Mouse (Mus musculus) kidney, adult 2 months (tissue): ENCODE results near the gene Ssr2. TPM values are rescaled to one million over a fixed set of nuclear protein-coding genes. Genes with fewer than 3 reads are reported as not detected.

ENCODE experiments used
- DNase-seq: peaks from one replicate; pipeline ENCODE4 v3.0.0; 2021
- H3K27ac ChIP-seq: fragments of 200-500 bp; 2 replicates; pipeline ENCODE4 v1.5.1; 2012; ENCODE audit warnings: low read depth, low read length, control low read depth, inconsistent platforms; ENCODE audit not compliant: insufficient read depth
- H3K27me3 ChIP-seq: fragments of 200-500 bp; replicated peaks from 2 replicates; pipeline ENCODE4 v1.6.1; 2012; ENCODE audit warnings: mild to moderate bottlenecking, moderate library complexity, low read length, inconsistent platforms; ENCODE audit not compliant: control insufficient read depth, insufficient read depth
- H3K36me3 ChIP-seq: fragments of 200-500 bp; 2 replicates; pipeline ENCODE4 v1.6.1; 2012; ENCODE audit warnings: mild to moderate bottlenecking, moderate library complexity, low read length, inconsistent platforms; ENCODE audit not compliant: control insufficient read depth, insufficient read depth
- H3K4me1 ChIP-seq: fragments of 200-500 bp; 2 replicates; pipeline ENCODE4 v1.6.1; 2011; ENCODE audit warnings: low read length; ENCODE audit not compliant: control insufficient read depth, insufficient read depth
- H3K4me3 ChIP-seq: fragments of 200-500 bp; 2 replicates; pipeline ENCODE4 v1.5.1; 2011; ENCODE audit warnings: mild to moderate bottlenecking, low read depth, low read length, control low read depth; ENCODE audit not compliant: insufficient read depth
- CTCF ChIP-seq: fragments of 200-500 bp; conservative IDR thresholded peaks from 2 replicates; pipeline ENCODE4 v1.5.1; 2011; ENCODE audit warnings: low read depth, mild to moderate bottlenecking, control low read depth, low read length, moderate library complexity, mixed read lengths; ENCODE audit not compliant: insufficient read depth, insufficient read length
- POLR2A ChIP-seq: fragments of 200-500 bp; IDR thresholded peaks from one replicate; pipeline ENCODE4 v1.6.1; 2011; ENCODE audit warnings: low read depth, low read length, control low read depth
- WGBS: fragments of 180-500 bp; shearing (Covaris S2); methylation state at CpG from one replicate; pipeline ENCODE4 v1.1.7; 2018; 5-methylcytosine and 5-hydroxymethylcytosine counted together
- polyA plus RNA-seq: library from polyadenylated mRNA; depleted of rRNA; stranded (reverse); fragments of >200 nt; gene quantifications from 2 replicates; pipeline ENCODE4 v1.2.3, GENCODE M21; 2012

The Ssr2 gene
- polyA plus RNA-seq, 1 experiment, result 180 TPM

DNA sequence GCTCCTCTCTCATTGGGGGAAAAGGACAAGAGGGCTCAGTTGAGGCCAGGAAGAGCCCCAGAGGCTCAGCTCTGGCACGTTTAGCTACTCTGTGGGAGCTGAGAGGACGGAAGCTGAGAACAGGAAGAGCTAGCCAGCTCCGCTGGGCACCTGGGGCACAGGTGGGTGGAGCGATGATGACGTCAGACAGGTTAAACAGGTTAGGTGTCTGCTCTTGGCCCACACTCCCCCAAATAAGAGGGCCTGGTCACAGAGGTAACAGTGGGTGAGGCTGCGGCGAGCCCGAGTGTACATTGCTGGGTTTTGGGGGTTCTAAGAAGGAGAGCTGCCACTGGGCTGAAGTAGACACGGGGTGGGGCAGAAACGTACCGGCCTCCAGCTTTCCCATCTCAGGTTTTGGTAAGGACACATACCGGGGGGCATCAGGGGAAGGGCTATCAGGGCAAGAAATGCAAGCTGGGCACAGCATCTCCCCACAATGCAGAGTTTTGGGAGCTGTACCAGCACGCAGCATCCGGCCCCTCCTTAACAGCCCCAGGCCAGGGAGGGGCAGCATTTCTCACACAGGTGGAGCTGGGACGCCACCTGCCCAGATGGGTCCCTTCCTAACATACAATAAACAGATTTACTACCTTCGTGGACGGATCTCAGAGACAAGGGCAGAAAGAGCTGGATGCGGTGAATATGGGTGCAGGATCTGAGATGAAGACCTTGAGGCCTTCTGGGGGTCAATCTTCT lies 27.3 kb upstream of the Ssr2 start, which contains the start of gene Rab25:
Rab25 (minus strand) TSS at position 121 of the 738 bp plus-strand sequence.
- no peaks in the 10 kb centered on the region for H3K36me3 ChIP-seq
- WGBS, result 62% methylated on average over 18 of the region's 18 CpGs
- H3K27me3 ChIP-seq, result no peaks in the 10 kb centered on the region
- H3K27ac ChIP-seq, result peak within 1 kb of the TSS; percentile 46
- TF ChIP-seq CTCF (no peak), POLR2A (peak; percentile 33)
- H3K4me3 ChIP-seq, result peak within 1 kb of the TSS; percentile 35
- DNase-seq, result peak; percentile 78
- peaks cover 13% of the 10 kb centered on the region; the same call in 1 of the 2 replicates for H3K4me1 ChIP-seq

GRCm38 (mm10) chr3:88551586-88551985 lies 24.1 kb upstream of the Ssr2 start:
- peaks cover 2% of the 10 kb centered on the region for H3K36me3 ChIP-seq
- TF ChIP-seq CTCF (no peak), POLR2A (no peak)
- 54% methylated on average over 4 of the region's 4 CpGs for WGBS
- no peak overlapping the region for H3K4me3 ChIP-seq
- no peaks in the 10 kb centered on the region for H3K27me3 ChIP-seq
- peaks cover 13% of the 10 kb centered on the region; the same call in 1 of the 2 replicates for H3K4me1 ChIP-seq
- peak overlapping the region; percentile 17; the same call in 1 of the 2 replicates for H3K27ac ChIP-seq
- DNase-seq, result peak; percentile 51

DNA sequence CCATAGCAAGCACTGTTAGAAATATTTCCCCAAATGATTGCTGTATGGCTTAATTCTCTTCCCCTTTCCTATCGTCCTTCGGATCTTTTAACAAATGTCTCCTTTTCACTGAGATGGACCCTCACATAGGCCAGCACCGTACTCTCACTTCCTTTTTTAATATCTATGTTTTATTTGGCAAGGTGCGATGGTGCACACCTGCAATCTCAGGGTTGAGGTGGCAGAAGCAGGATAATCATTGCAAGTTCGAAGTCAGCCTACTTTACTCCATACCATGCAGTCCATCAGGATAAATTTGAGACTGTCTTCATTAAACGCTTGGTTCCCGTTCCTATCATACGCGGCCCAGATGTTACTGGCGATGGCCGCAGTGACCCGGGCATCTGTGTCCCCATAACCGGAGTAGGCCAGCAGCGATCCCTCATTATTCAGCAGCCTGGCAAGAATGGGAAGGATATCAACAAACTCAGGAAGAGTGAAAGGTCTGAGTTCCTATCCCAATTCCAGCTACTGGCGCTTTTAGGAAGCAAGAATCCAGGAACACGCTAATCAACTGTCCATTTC lies 23.5 kb upstream of the Ssr2 start:
- TF ChIP-seq CTCF (no peak), POLR2A (no peak)
- Histone ChIP-seq H3K27me3 (no peaks in the 10 kb centered on the region), H3K27ac (peak overlapping the region; percentile 70), H3K36me3 (peaks cover 3% of the 10 kb centered on the region), H3K4me1 (peaks cover 13% of the 10 kb centered on the region; the same call in 1 of the 2 replicates), H3K4me3 (peak overlapping the region; percentile 84)
- 9% methylated on average over 16 of the region's 16 CpGs for WGBS
- no peak for DNase-seq

- peak; percentile 99 for DNase-seq
- no peaks in the 10 kb centered on the region for H3K27me3 ChIP-seq
- peaks cover 3% of the 10 kb centered on the region for H3K36me3 ChIP-seq
- H3K4me1 ChIP-seq, result peaks cover 13% of the 10 kb centered on the region; the same call in 1 of the 2 replicates
- TF ChIP-seq POLR2A (peak; percentile 81), CTCF (no peak)
- under 1% methylated on average over 48 of the region's 48 CpGs for WGBS
- H3K4me3 ChIP-seq, result peak within 1 kb of the TSS; percentile 98
- peak within 1 kb of the TSS; percentile 98 for H3K27ac ChIP-seq
Measured at GRCm38 (mm10) chr3:88552676-88553524, 22.8 kb upstream of the Ssr2 start, which contains the start of gene Lamtor2. Lamtor2 (minus strand) TSS chr3:88553074.

- WGBS, result under 1% methylated on average over 36 of the region's 37 CpGs
- H3K27ac ChIP-seq, result peak within 1 kb of the TSS; percentile 98
- peaks cover 3% of the 10 kb centered on the region for H3K36me3 ChIP-seq
Measured at GRCm38 (mm10) chr3:88553525-88553879, 22.2 kb upstream of the Ssr2 start, which contains the start of gene Ubqln4. Ubqln4 (plus strand) TSS chr3:88553758.

DNA sequence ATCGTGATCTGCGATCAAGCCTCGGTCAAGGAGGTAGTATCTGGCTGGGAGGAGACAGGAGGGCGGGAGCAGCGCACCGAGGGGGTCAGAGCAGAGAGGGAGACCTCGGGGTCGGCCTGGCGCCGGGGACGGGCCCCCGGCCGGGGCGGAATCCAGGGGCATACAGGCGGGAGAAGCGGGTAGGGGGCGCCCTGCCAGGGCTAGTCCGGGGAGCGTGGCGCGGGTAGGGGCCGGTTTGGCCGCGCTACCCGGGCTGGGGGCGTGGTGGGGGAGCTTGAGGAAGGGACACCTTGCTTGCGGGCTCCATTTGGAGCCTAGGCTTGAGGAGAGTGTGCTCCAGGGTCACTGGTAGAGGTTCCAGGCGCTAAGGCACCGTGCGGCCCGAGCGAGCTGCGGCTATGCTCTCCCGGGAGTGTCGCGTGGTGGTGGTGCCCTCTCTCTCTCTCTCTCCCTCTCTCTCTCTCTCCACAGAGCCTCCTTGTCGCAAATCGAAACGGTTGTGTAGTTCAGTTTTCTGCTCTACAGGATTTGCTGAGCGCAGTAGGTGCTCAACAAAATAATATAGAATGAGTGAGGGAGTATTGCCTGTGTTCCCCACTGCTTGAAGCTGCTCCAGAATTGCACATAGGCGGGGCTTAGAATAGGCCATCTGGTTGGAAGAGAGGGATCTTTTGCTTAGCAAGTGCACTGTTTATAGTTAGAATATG lies 21.6 kb upstream of the Ssr2 start:
- Histone ChIP-seq H3K27ac (peak overlapping the region; percentile 83), H3K4me1 (peaks cover 13% of the 10 kb centered on the region; the same call in 1 of the 2 replicates), H3K27me3 (no peaks in the 10 kb centered on the region), H3K36me3 (peaks cover 3% of the 10 kb centered on the region), H3K4me3 (peak overlapping the region; percentile 98)
- DNase-seq, result peak; percentile 49
- WGBS, result under 1% methylated on average over 41 of the region's 41 CpGs
- TF ChIP-seq CTCF (no peak), POLR2A (no peak)

More at GRCm38 (mm10) chr3:88553525-88553879, 22.2 kb upstream of the Ssr2 start, which contains the start of gene Ubqln4:
- TF ChIP-seq CTCF, result peak; percentile 60
- peak; percentile 15 for TF ChIP-seq POLR2A
- H3K4me3 ChIP-seq, result peak within 1 kb of the TSS; percentile 98
- no peaks in the 10 kb centered on the region for H3K27me3 ChIP-seq
- peak; percentile 95 for DNase-seq
- H3K4me1 ChIP-seq, result peaks cover 13% of the 10 kb centered on the region; the same call in 1 of the 2 replicates
